Mouse (Mus musculus) c-Kit-negative CD71-positive TER-119-positive erythroid progenitor cells, embryonic 14.5 days (primary cell): ENCODE measurements around the gene Txndc2.

Experiments
- DNase-seq: peaks from one replicate; pipeline ENCODE4 v3.0.0-alpha.2; 2013; ENCODE audit warnings: low read depth, low spot score

Gene Txndc2

GRCm38 (mm10) chr17:65612391-65613141 is 29.4 kb downstream of the Txndc2 start:
- peak; percentile 41 for DNase-seq

DNA sequence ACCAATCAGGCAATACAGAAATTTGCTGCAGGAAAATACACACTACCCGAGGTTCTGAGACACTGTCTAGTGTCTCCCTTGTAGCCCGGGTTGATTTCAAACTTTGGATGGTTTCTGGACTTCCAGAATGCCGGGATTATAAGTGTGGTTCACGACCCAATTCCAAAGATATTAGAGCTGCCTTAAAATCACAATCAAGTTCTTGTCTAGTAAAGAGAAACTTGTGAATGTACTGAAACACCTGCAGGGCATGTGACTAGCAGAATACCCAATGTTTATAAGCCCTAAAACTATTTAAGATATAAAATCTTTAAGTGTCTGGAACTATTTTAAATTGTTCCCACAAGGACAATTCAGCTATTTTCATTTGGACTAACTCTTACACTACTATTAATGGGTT is 30.2 kb downstream of the Txndc2 start:
- no peak for DNase-seq

DNA sequence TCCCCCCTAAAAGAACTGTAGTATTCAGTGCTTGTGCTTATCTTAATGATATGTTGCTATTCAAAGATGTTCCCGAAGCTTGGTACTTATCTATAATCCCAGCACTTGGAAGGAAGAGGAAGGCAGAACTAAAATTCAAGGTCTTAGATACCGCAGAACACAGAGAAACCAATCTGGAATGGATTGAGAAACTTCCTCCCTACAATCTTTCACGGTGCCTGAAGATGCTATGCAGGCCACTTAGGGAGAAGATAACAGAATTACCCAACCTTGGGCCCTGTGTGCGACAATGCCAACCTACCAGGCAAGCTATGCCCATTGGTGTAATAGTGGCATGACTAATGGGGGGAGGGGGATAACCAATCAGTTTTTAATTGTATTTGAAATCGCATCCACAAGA is 33.2 kb downstream of the Txndc2 start:
- DNase-seq: no peak

GRCm38 (mm10) chr17:65608312-65608687 is 33.7 kb downstream of the Txndc2 start:
- no peak for DNase-seq

GRCm38 (mm10) chr17:65607574-65608311 is 34.2 kb downstream of the Txndc2 start:
- no peak for DNase-seq

DNA sequence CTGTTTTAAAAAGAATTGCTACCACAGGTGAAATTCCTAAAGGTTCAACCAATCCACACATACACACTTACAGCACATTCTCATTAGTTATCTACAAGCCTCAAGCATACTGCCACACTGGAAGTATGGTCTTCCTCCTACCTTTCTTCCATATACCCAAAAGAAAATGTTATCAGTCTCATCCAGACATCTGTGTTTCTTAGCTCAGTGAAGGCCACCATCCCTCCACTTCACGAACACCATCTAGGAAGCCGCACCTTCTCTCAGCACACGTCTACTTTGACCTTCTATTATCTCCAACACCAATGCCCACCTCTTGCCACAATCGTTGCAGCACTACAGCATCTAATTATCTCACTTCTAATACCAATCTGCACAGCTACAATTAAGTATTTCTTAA is 36.0 kb downstream of the Txndc2 start:
- DNase-seq: peak; percentile 46

GRCm38 (mm10) chr17:65604892-65605291 is 37.1 kb downstream of the Txndc2 start:
- no peak for DNase-seq

GRCm38 (mm10) chr17:65604315-65604714 is 37.7 kb downstream of the Txndc2 start:
- no peak for DNase-seq

DNA sequence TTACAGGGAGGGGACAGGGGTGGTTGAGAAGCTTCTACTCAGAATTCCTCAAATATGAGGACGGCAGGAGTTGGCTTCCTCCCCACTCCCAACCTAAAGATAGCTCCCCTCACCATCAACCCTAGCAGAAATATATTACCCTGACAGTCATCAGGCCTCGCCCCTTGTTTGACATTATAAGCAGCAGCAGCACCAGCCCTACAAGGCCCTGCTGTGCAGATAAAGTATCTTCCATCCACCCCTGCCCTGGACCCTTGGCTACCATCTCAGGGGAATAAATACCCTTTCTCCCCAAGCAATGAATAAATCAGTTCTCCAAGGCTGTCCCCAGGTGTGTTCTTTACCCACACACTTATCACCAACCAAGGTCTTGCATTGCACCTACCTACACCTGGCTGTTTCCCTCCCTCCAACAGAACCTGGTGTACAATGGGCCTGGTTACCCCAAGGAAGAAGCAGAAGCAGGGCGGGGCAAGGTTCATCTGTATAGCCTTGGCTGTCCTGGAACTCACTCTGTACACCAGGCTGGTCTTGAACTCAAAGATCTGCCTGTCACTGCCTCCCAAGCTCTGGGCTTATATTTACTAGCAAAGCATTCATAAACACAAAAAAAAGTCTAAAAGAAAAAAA is 44.0 kb downstream of the Txndc2 start:
- DNase-seq: no peak

GRCm38 (mm10) chr17:65594687-65595086 is 47.3 kb downstream of the Txndc2 start:
- no peak for DNase-seq
